Mouse (Mus musculus): ENCODE results near the gene Rcan1. TPM values are rescaled to one million over a fixed set of nuclear protein-coding genes. Genes with fewer than 3 reads are reported as not detected.

Gene Rcan1
- polyA plus RNA-seq, 2 experiments: 28.2 to 38.0 TPM

- no peak overlapping the region for H3K9ac ChIP-seq (ENCODE audit: low read depth, low read length, severe bottlenecking)
- no peaks in the 10 kb centered on the region for H3K9me3 ChIP-seq (ENCODE audit: control insufficient read depth, low read length)
- WGBS: 59% methylated on average over 6 of the region's 6 CpGs
- H3K4me3 ChIP-seq (replicated peaks; ENCODE audit: low read length): no peak overlapping the region
- ATAC-seq (ENCODE audit: low FRiP score, low read depth) (no peak), DNase-seq (ENCODE audit: low spot score) (no peak)
- no peak overlapping the region for H3K27ac ChIP-seq (replicated peaks; ENCODE audit: low read depth, low read length)
- H3K4me2 ChIP-seq (replicated peaks; ENCODE audit: low read depth, low read length, severe bottlenecking): no peak overlapping the region
- peaks cover 2% of the 10 kb centered on the region; the same call in 1 of the 2 replicates for H3K4me1 ChIP-seq (ENCODE audit: control insufficient read depth, insufficient read depth, low read length)
- no peak for TF ChIP-seq POLR2A (IDR thresholded peaks at IDR 0.05; ENCODE audit: borderline replicate concordance, extremely low read depth, insufficient read depth, insufficient read length)
- H3K27me3 ChIP-seq (ENCODE audit: control insufficient read depth, insufficient read depth, low read length): no peaks in the 10 kb centered on the region
- no peaks in the 10 kb centered on the region for H3K36me3 ChIP-seq (ENCODE audit: control insufficient read depth, insufficient read depth, low read length)
Measured at GRCm38 (mm10) chr16:92382508-92382907, 88.2 kb downstream of the Rcan1 start.

GRCm38 (mm10) chr16:92381092-92381491, 89.6 kb downstream of the Rcan1 start:
- Histone ChIP-seq H3K4me1 (ENCODE audit: control insufficient read depth, insufficient read depth, low read length) (peaks cover 2% of the 10 kb centered on the region; the same call in 1 of the 2 replicates), H3K27me3 (ENCODE audit: control insufficient read depth, insufficient read depth, low read length) (no peaks in the 10 kb centered on the region), H3K36me3 (ENCODE audit: control insufficient read depth, insufficient read depth, low read length) (no peaks in the 10 kb centered on the region), H3K4me2 (replicated peaks; ENCODE audit: low read depth, low read length, severe bottlenecking) (no peak overlapping the region), H3K27ac (replicated peaks; ENCODE audit: low read depth, low read length) (no peak overlapping the region), H3K4me3 (replicated peaks; ENCODE audit: low read length) (no peak overlapping the region), H3K9ac (ENCODE audit: low read depth, low read length, severe bottlenecking) (no peak overlapping the region), H3K9me3 (ENCODE audit: control insufficient read depth, low read length) (no peaks in the 10 kb centered on the region)
- ATAC-seq (ENCODE audit: low FRiP score, low read depth) (no peak), DNase-seq (ENCODE audit: low spot score) (no peak)
- TF ChIP-seq POLR2A (IDR thresholded peaks at IDR 0.05; ENCODE audit: borderline replicate concordance, extremely low read depth, insufficient read depth, insufficient read length): no peak
- 56% methylated on average over 6 of the region's 6 CpGs for WGBS

- no peak for DNase-seq (ENCODE audit: low spot score)
- H3K4me1 ChIP-seq (ENCODE audit: control insufficient read depth, insufficient read depth, low read length): peaks cover 7% of the 10 kb centered on the region
- H3K27ac ChIP-seq (replicated peaks; ENCODE audit: low read depth, low read length): no peak overlapping the region
- H3K4me2 ChIP-seq (replicated peaks; ENCODE audit: low read depth, low read length, severe bottlenecking): no peak overlapping the region
- WGBS: 88% methylated on average over 6 of the region's 6 CpGs
- ATAC-seq (ENCODE audit: low FRiP score, low read depth): no peak
- H3K9me3 ChIP-seq (ENCODE audit: control insufficient read depth, low read length): no peaks in the 10 kb centered on the region
- TF ChIP-seq POLR2A (IDR thresholded peaks at IDR 0.05; ENCODE audit: borderline replicate concordance, extremely low read depth, insufficient read depth, insufficient read length): no peak
- H3K27me3 ChIP-seq (ENCODE audit: control insufficient read depth, insufficient read depth, low read length): no peaks in the 10 kb centered on the region
- no peak overlapping the region for H3K4me3 ChIP-seq (replicated peaks; ENCODE audit: low read length)
- H3K9ac ChIP-seq (ENCODE audit: low read depth, low read length, severe bottlenecking): no peak overlapping the region
- no peaks in the 10 kb centered on the region for H3K36me3 ChIP-seq (ENCODE audit: control insufficient read depth, insufficient read depth, low read length)
Measured at GRCm38 (mm10) chr16:92376976-92377375, 93.7 kb downstream of the Rcan1 start.

- ATAC-seq (ENCODE audit: low FRiP score, low read depth): no peak
- no peak for TF ChIP-seq POLR2A (IDR thresholded peaks at IDR 0.05; ENCODE audit: borderline replicate concordance, extremely low read depth, insufficient read depth, insufficient read length)
- 35% methylated on average over 5 of the region's 5 CpGs for WGBS
Measured at GRCm38 (mm10) chr16:92371623-92372022, 99.0 kb downstream of the Rcan1 start.

GRCm38 (mm10) chr16:92369260-92369659, 101.4 kb downstream of the Rcan1 start:
- ATAC-seq (ENCODE audit: low FRiP score, low read depth) (0 out of 2 replicates have a peak, but pooled peaks have one; percentile 57), DNase-seq (ENCODE audit: low spot score) (peak; percentile 35)
- Histone ChIP-seq H3K27ac (replicated peaks; ENCODE audit: low read depth, low read length) (no peak overlapping the region), H3K4me2 (replicated peaks; ENCODE audit: low read depth, low read length, severe bottlenecking) (no peak overlapping the region), H3K9me3 (ENCODE audit: control insufficient read depth, low read length) (no peaks in the 10 kb centered on the region), H3K9ac (ENCODE audit: low read depth, low read length, severe bottlenecking) (no peak overlapping the region), H3K4me1 (ENCODE audit: control insufficient read depth, insufficient read depth, low read length) (peaks cover 19% of the 10 kb centered on the region), H3K27me3 (ENCODE audit: control insufficient read depth, insufficient read depth, low read length) (no peaks in the 10 kb centered on the region), H3K4me3 (replicated peaks; ENCODE audit: low read length) (no peak overlapping the region), H3K36me3 (ENCODE audit: control insufficient read depth, insufficient read depth, low read length) (no peaks in the 10 kb centered on the region)
- TF ChIP-seq POLR2A (IDR thresholded peaks at IDR 0.05; ENCODE audit: borderline replicate concordance, extremely low read depth, insufficient read depth, insufficient read length): no peak
- WGBS: 28% methylated on average over 2 of the region's 2 CpGs

More at GRCm38 (mm10) chr16:92371623-92372022, 99.0 kb downstream of the Rcan1 start:
- Histone ChIP-seq H3K4me2 (replicated peaks; ENCODE audit: low read depth, low read length, severe bottlenecking) (no peak overlapping the region), H3K27me3 (ENCODE audit: control insufficient read depth, insufficient read depth, low read length) (no peaks in the 10 kb centered on the region), H3K9me3 (ENCODE audit: control insufficient read depth, low read length) (no peaks in the 10 kb centered on the region), H3K27ac (replicated peaks; ENCODE audit: low read depth, low read length) (no peak overlapping the region), H3K4me3 (replicated peaks; ENCODE audit: low read length) (no peak overlapping the region), H3K9ac (ENCODE audit: low read depth, low read length, severe bottlenecking) (no peak overlapping the region), H3K36me3 (ENCODE audit: control insufficient read depth, insufficient read depth, low read length) (no peaks in the 10 kb centered on the region), H3K4me1 (ENCODE audit: control insufficient read depth, insufficient read depth, low read length) (peaks cover 12% of the 10 kb centered on the region)
- no peak for DNase-seq (ENCODE audit: low spot score)
